Comparison of ENCODE assay signal across 10 mouse cellular contexts in the genomic region with DNA sequence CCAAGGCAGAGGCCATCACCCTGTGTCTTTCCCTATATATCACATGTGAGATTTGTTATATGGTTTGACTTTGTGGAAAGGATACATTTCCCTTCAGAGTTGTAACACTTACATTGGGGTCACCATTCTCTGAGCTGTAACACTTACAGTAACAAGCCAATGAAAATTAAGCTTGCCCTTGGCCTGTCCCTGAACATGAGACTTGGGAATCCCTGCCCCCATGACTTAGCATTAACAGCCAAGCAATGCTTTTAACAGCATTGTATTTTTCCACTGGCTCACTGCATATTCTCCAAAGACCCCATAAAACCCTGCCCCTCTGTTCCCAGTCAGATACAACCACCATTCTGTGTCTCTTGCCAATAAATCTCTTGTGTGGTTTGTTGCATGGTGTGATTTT.
"Had no signal": no experiment of that assay in that cellular context is flagged by ENCODE, and none has a peak within 500 bp of the region (broad histone marks: within the 10 kb centered on the region; RNA-seq: fewer than 3 reads in every experiment).

No protein-coding gene starts in this region.

- DNase-seq: lung, adult 2 months; midbrain, embryonic 14.5 days; thymus, adult 2 months; thymus, postnatal 25 days had no signal

- ATAC-seq: lung, postnatal 0 days had no signal

- H3K27ac ChIP-seq: left cerebral cortex, adult 2 months; limb, embryonic 10.5 days; midbrain, embryonic 10.5 days; neural tube, embryonic 12.5 days; stomach, embryonic 15.5 days had no signal

- H3K9ac ChIP-seq: neural tube, embryonic 12.5 days; stomach, embryonic 15.5 days had no signal

- H3K27me3 ChIP-seq: neural tube, embryonic 12.5 days; stomach, embryonic 15.5 days had no signal

- H3K4me3 ChIP-seq: left cerebral cortex, adult 2 months; limb, embryonic 10.5 days; midbrain, embryonic 10.5 days; neural tube, embryonic 12.5 days; stomach, embryonic 15.5 days had no signal

- H3K4me1 ChIP-seq: limb, embryonic 10.5 days; midbrain, embryonic 10.5 days; neural tube, embryonic 12.5 days; stomach, embryonic 15.5 days had no signal

- H3K9me3 ChIP-seq: limb, embryonic 10.5 days; midbrain, embryonic 10.5 days; neural tube, embryonic 12.5 days; stomach, embryonic 15.5 days had no signal

- H3K36me3 ChIP-seq: neural tube, embryonic 12.5 days; stomach, embryonic 15.5 days had no signal

- H3K4me2 ChIP-seq: neural tube, embryonic 12.5 days; stomach, embryonic 15.5 days had no signal
